Mouse (Mus musculus) myocyte (in vitro differentiated cells): ENCODE measurements around the gene Lst1.

ENCODE experiments used
- CEBPB ChIP-seq: IDR thresholded peaks from 2 replicates; pipeline ENCODE4 v1.6.1; 2011; ENCODE audit warnings: mild to moderate bottlenecking, moderate library complexity; ENCODE audit not compliant: poor library complexity, insufficient read depth, severe bottlenecking
- E2F4 ChIP-seq: IDR thresholded peaks from one replicate; pipeline ENCODE4 v1.6.1; 2011; ENCODE audit warnings: mild to moderate bottlenecking, control low read depth, moderate library complexity; ENCODE audit not compliant: insufficient read depth
- MAX ChIP-seq: IDR thresholded peaks from one replicate; pipeline ENCODE4 v1.6.1; 2011; ENCODE audit warnings: low read depth, mild to moderate bottlenecking, control low read depth
- MYOD1 ChIP-seq, 3 experiments: IDR thresholded peaks; one replicate each; pipeline ENCODE4 v1.6.1; 2011; ENCODE audit warnings: control low read depth in 2 of 3, low read depth in 2 of 3, mild to moderate bottlenecking in 2 of 3, moderate library complexity in 1 of 3; ENCODE audit not compliant: insufficient read length in 2 of 3, control insufficient read depth in 1 of 3
- MYOG ChIP-seq, 3 experiments: IDR thresholded peaks; one replicate each; pipeline ENCODE4 v1.6.1; 2011; ENCODE audit warnings: control low read depth in 2 of 3, low read depth in 2 of 3, mild to moderate bottlenecking in 2 of 3; ENCODE audit not compliant: insufficient read length in 2 of 3, control insufficient read depth in 1 of 3, insufficient read depth in 1 of 3
- POLR2A ChIP-seq: IDR thresholded peaks from one replicate; pipeline ENCODE4 v1.6.1; 2011; ENCODE audit warnings: low read depth, mild to moderate bottlenecking, control low read depth, moderate library complexity; ENCODE audit not compliant: insufficient read length
- POLR2AphosphoS2 ChIP-seq: IDR thresholded peaks from one replicate; pipeline ENCODE4 v1.6.1; 2011; ENCODE audit warnings: low read depth, control low read depth; ENCODE audit not compliant: insufficient read length
- REST ChIP-seq: IDR thresholded peaks from one replicate; pipeline ENCODE4 v1.6.1; 2011; ENCODE audit warnings: mild to moderate bottlenecking, control low read depth, moderate library complexity; ENCODE audit not compliant: insufficient read depth, insufficient read length
- TCF12 ChIP-seq: IDR thresholded peaks from one replicate; pipeline ENCODE4 v1.6.1; 2011; ENCODE audit warnings: mild to moderate bottlenecking, control low read depth; ENCODE audit not compliant: poor library complexity, insufficient read depth, severe bottlenecking
- TCF3 ChIP-seq: IDR thresholded peaks from one replicate; pipeline ENCODE4 v1.6.1; 2011; ENCODE audit warnings: low read depth, control low read depth; ENCODE audit not compliant: insufficient read length
- USF1 ChIP-seq: IDR thresholded peaks from one replicate; pipeline ENCODE4 v1.6.1; 2011; ENCODE audit warnings: low read depth, mild to moderate bottlenecking, control low read depth, moderate library complexity

DNA sequence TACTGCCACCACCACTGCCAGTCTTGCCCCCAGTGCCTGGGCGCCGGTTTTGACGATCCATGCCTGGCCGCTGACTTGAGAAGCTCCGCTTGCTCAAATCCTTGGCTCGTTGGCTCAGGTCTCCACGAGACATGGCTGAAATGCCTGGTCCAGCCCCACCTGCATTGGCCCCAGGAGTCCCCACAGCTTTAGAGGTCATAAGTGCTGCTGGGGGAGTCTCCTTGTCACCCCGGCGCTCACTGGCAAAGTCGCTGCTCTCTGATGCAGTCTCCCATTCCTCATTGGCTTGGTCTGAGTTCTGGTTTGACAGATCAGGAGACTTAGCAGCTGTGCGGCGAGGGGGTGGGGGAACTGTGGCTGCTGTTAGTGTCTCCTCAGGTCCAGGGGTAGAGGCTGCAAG, 32.8 kb downstream of the Lst1 start:
- TF ChIP-seq POLR2A (no peak), E2F4 (no peak), MAX (no peak), POLR2AphosphoS2 (no peak), TCF3 (no peak), MYOD1 (IDR thresholded peaks at IDR 0.05; ENCODE audit: control insufficient read depth in 1 of 3, insufficient read length in 2 of 3, low read depth in 2 of 3) (no peak), USF1 (no peak), TCF12 (no peak), CEBPB (no peak), REST (no peak), MYOG (IDR thresholded peaks at IDR 0.05; ENCODE audit: control insufficient read depth in 1 of 3, insufficient read depth in 1 of 3, insufficient read length in 2 of 3, low read depth in 2 of 3) (no peak)
